Mouse (Mus musculus): ENCODE results near the gene Tns3. TPM values are rescaled to one million over a fixed set of nuclear protein-coding genes. Genes with fewer than 3 reads are reported as not detected.
"Not testable (repeated sequence)": the region's sequence is repeated elsewhere in the genome, so short reads cannot be mapped to it uniquely, and the experiment has no call there.

The Tns3 gene
- polyA plus RNA-seq, 1 experiment from 2014 or later = 9.1 TPM

- peak; percentile 76 for DNase-seq (ENCODE audit: low spot score)
- peak overlapping the region; percentile 73 for H3K4me3 ChIP-seq
- peaks cover 33% of the 10 kb centered on the region for H3K27me3 ChIP-seq (ENCODE audit: low read depth, poor library complexity, severe bottlenecking)
- WGBS = under 1% methylated on average over 74 of the region's 74 CpGs
- H3K27ac ChIP-seq (replicated peaks) = peak overlapping the region; percentile 87
- H3K36me3 ChIP-seq = no peaks in the 10 kb centered on the region
- no peaks in the 10 kb centered on the region for H3K9me3 ChIP-seq (replicated peaks)
- H3K4me1 ChIP-seq = peaks cover 57% of the 10 kb centered on the region
Measured at GRCm38 (mm10) chr11:8624179-8624886, 40.0 kb downstream of the Tns3 start.

- no peaks in the 10 kb centered on the region for H3K36me3 ChIP-seq
- H3K9me3 ChIP-seq (replicated peaks) = no peaks in the 10 kb centered on the region
- peak overlapping the region; percentile 87 for H3K27ac ChIP-seq (replicated peaks)
- H3K4me1 ChIP-seq = peaks cover 52% of the 10 kb centered on the region
- 8% methylated on average over 20 of the region's 20 CpGs for WGBS
- peaks cover 33% of the 10 kb centered on the region for H3K27me3 ChIP-seq (ENCODE audit: low read depth, poor library complexity, severe bottlenecking)
- peak overlapping the region; percentile 73 for H3K4me3 ChIP-seq
- peak; percentile 21 for DNase-seq (ENCODE audit: low spot score)
Measured at GRCm38 (mm10) chr11:8623852-8624178, 40.5 kb downstream of the Tns3 start.

GRCm38 (mm10) chr11:8622668-8623067 lies 41.7 kb downstream of the Tns3 start:
- H3K4me3 ChIP-seq = no peak overlapping the region; the same call in 1 of the 2 replicates
- DNase-seq (ENCODE audit: low spot score) = no peak

GRCm38 (mm10) chr11:8619111-8619510 lies 45.2 kb downstream of the Tns3 start:
- H3K36me3 ChIP-seq; DNase-seq (ENCODE audit: low spot score); H3K4me3 ChIP-seq; H3K9me3 ChIP-seq (replicated peaks); H3K27ac ChIP-seq (replicated peaks): not testable (repeated sequence)
- peaks cover 30% of the 10 kb centered on the region for H3K4me1 ChIP-seq
- H3K27me3 ChIP-seq (ENCODE audit: low read depth, poor library complexity, severe bottlenecking) = peaks cover 18% of the 10 kb centered on the region
- 92% methylated on average over 7 of the region's 7 CpGs for WGBS

More at GRCm38 (mm10) chr11:8622668-8623067, 41.7 kb downstream of the Tns3 start:
- no peak overlapping the region for H3K27ac ChIP-seq (replicated peaks)
- H3K27me3 ChIP-seq (ENCODE audit: low read depth, poor library complexity, severe bottlenecking) = peaks cover 33% of the 10 kb centered on the region
- H3K36me3 ChIP-seq = no peaks in the 10 kb centered on the region
- H3K4me1 ChIP-seq = peaks cover 50% of the 10 kb centered on the region
- no peaks in the 10 kb centered on the region for H3K9me3 ChIP-seq (replicated peaks)
- WGBS = 55% methylated on average over 6 of the region's 6 CpGs

GRCm38 (mm10) chr11:8618301-8618700 lies 46.0 kb downstream of the Tns3 start:
- no peak for DNase-seq (ENCODE audit: low spot score)
- H3K4me1 ChIP-seq = peaks cover 22% of the 10 kb centered on the region
- 84% methylated on average over 10 of the region's 10 CpGs for WGBS
- H3K9me3 ChIP-seq (replicated peaks) = no peaks in the 10 kb centered on the region
- H3K27me3 ChIP-seq (ENCODE audit: low read depth, poor library complexity, severe bottlenecking) = peaks cover 16% of the 10 kb centered on the region
- H3K36me3 ChIP-seq = no peaks in the 10 kb centered on the region
- H3K27ac ChIP-seq (replicated peaks) = no peak overlapping the region
- H3K4me3 ChIP-seq = no peak overlapping the region

- no peaks in the 10 kb centered on the region for H3K27me3 ChIP-seq (ENCODE audit: low read depth, poor library complexity, severe bottlenecking)
- peaks cover 6% of the 10 kb centered on the region; the same call in 1 of the 2 replicates for H3K4me1 ChIP-seq
Measured at GRCm38 (mm10) chr11:8615436-8615835, 48.9 kb downstream of the Tns3 start.

GRCm38 (mm10) chr11:8610456-8610855 lies 53.9 kb downstream of the Tns3 start:
- WGBS = 88% methylated on average over 7 of the region's 7 CpGs
- H3K9me3 ChIP-seq (replicated peaks) = no peaks in the 10 kb centered on the region
- no peak overlapping the region for H3K4me3 ChIP-seq
- H3K36me3 ChIP-seq = peaks cover 10% of the 10 kb centered on the region; the same call in 1 of the 2 replicates
- H3K4me1 ChIP-seq = no peaks in the 10 kb centered on the region
- no peaks in the 10 kb centered on the region for H3K27me3 ChIP-seq (ENCODE audit: low read depth, poor library complexity, severe bottlenecking)
- no peak for DNase-seq (ENCODE audit: low spot score)
- H3K27ac ChIP-seq (replicated peaks) = no peak overlapping the region

More at GRCm38 (mm10) chr11:8615436-8615835, 48.9 kb downstream of the Tns3 start:
- Histone ChIP-seq H3K27ac (replicated peaks) (no peak overlapping the region), H3K36me3 (peaks cover 7% of the 10 kb centered on the region; the same call in 1 of the 2 replicates), H3K4me3 (no peak overlapping the region), H3K9me3 (replicated peaks) (no peaks in the 10 kb centered on the region)
- no peak for DNase-seq (ENCODE audit: low spot score)
- WGBS = 78% methylated on average over 12 of the region's 12 CpGs

- H3K27me3 ChIP-seq (ENCODE audit: low read depth, poor library complexity, severe bottlenecking) = no peaks in the 10 kb centered on the region
- 96% methylated on average over 12 of the region's 12 CpGs for WGBS
- H3K27ac ChIP-seq (replicated peaks) = no peak overlapping the region
- no peaks in the 10 kb centered on the region for H3K4me1 ChIP-seq
- no peaks in the 10 kb centered on the region for H3K9me3 ChIP-seq (replicated peaks)
- H3K36me3 ChIP-seq = peaks cover 10% of the 10 kb centered on the region; the same call in 1 of the 2 replicates
- no peak for DNase-seq (ENCODE audit: low spot score)
- H3K4me3 ChIP-seq = no peak overlapping the region
Measured at GRCm38 (mm10) chr11:8609873-8610272, 54.5 kb downstream of the Tns3 start.

GRCm38 (mm10) chr11:8607123-8607522 lies 57.2 kb downstream of the Tns3 start:
- Histone ChIP-seq H3K27ac (replicated peaks) (no peak overlapping the region), H3K4me1 (peaks cover 13% of the 10 kb centered on the region; the same call in 1 of the 2 replicates), H3K27me3 (ENCODE audit: low read depth, poor library complexity, severe bottlenecking) (no peaks in the 10 kb centered on the region), H3K9me3 (replicated peaks) (no peaks in the 10 kb centered on the region), H3K4me3 (no peak overlapping the region), H3K36me3 (0 out of 2 replicates have a peak, but pooled peaks cover 4% of the 10 kb centered on the region)
- no peak for DNase-seq (ENCODE audit: low spot score)
- WGBS = 92% methylated on average over 1 of the region's 1 CpGs

GRCm38 (mm10) chr11:8604789-8605569 lies 59.4 kb downstream of the Tns3 start:
- H3K36me3 ChIP-seq = 0 out of 2 replicates have a peak, but pooled peaks cover 4% of the 10 kb centered on the region
- H3K4me1 ChIP-seq = peaks cover 32% of the 10 kb centered on the region
- WGBS = 90% methylated on average over 10 of the region's 10 CpGs
- no peaks in the 10 kb centered on the region for H3K27me3 ChIP-seq (ENCODE audit: low read depth, poor library complexity, severe bottlenecking)
- no peaks in the 10 kb centered on the region for H3K9me3 ChIP-seq (replicated peaks)
- no peak overlapping the region for H3K27ac ChIP-seq (replicated peaks)
- no peak for DNase-seq (ENCODE audit: low spot score)
- H3K4me3 ChIP-seq = no peak overlapping the region

- DNase-seq (ENCODE audit: low spot score) = no peak
- H3K9me3 ChIP-seq (replicated peaks) = no peaks in the 10 kb centered on the region
- H3K27me3 ChIP-seq (ENCODE audit: low read depth, poor library complexity, severe bottlenecking) = no peaks in the 10 kb centered on the region
- no peak overlapping the region for H3K27ac ChIP-seq (replicated peaks)
- H3K36me3 ChIP-seq = 0 out of 2 replicates have a peak, but pooled peaks cover 4% of the 10 kb centered on the region
- no peak overlapping the region for H3K4me3 ChIP-seq
- 92% methylated on average over 1 of the region's 1 CpGs for WGBS
- H3K4me1 ChIP-seq = peaks cover 40% of the 10 kb centered on the region
Measured at GRCm38 (mm10) chr11:8602606-8603005, 61.7 kb downstream of the Tns3 start.

- Histone ChIP-seq H3K9me3 (replicated peaks) (no peaks in the 10 kb centered on the region), H3K4me1 (peaks cover 40% of the 10 kb centered on the region), H3K4me3 (no peak overlapping the region), H3K27me3 (ENCODE audit: low read depth, poor library complexity, severe bottlenecking) (no peaks in the 10 kb centered on the region), H3K27ac (replicated peaks) (peak overlapping the region; percentile 80), H3K36me3 (0 out of 2 replicates have a peak, but pooled peaks cover 4% of the 10 kb centered on the region)
- peak; percentile 69 for DNase-seq (ENCODE audit: low spot score)
- WGBS = 48% methylated on average over 7 of the region's 7 CpGs
Measured at GRCm38 (mm10) chr11:8601411-8601821, 62.9 kb downstream of the Tns3 start.

- no peaks in the 10 kb centered on the region for H3K27me3 ChIP-seq (ENCODE audit: low read depth, poor library complexity, severe bottlenecking)
- DNase-seq (ENCODE audit: low spot score) = no peak
Measured at GRCm38 (mm10) chr11:8595642-8596041, 68.7 kb downstream of the Tns3 start.

More at GRCm38 (mm10) chr11:8595642-8596041, 68.7 kb downstream of the Tns3 start:
- Histone ChIP-seq H3K36me3 (no peaks in the 10 kb centered on the region), H3K9me3 (replicated peaks) (no peaks in the 10 kb centered on the region), H3K4me1 (peaks cover 14% of the 10 kb centered on the region), H3K4me3 (no peak overlapping the region), H3K27ac (replicated peaks) (no peak overlapping the region)
- WGBS = 93% methylated on average over 5 of the region's 5 CpGs
